Mouse (Mus musculus) midbrain, embryonic 14.5 days (tissue): ENCODE measurements at regions not wholly inside any gene's neighbourhood (a gene's known extent, or its start where the extent isn't known, plus 50 kb on each side); places are given as distances from the start of the nearest gene placed in this dataset.
A peak's percentile ranks its signal among the peaks of the same experiment; 100 is the strongest.
"Not testable (repeated sequence)": the region's sequence is repeated elsewhere in the genome, so short reads cannot be mapped to it uniquely, and the experiment has no call there.

ENCODE experiments used
- ATAC-seq: fragments of 200-750 bp; cut with Nextera tagmentation; 2 replicates; pipeline ENCODE4 v1.8.0; 2017; ENCODE audit warnings: moderate number of reproducible peaks, moderate library complexity; ENCODE audit not compliant: low FRiP score, low TSS enrichment
- DNase-seq: peaks from one replicate; pipeline ENCODE4 v3.0.0-alpha.2; 2015
- H3K27ac ChIP-seq: fragments of 300-500 bp; sonication (generic); replicated peaks from 2 replicates; pipeline ENCODE4 v1.5.1; 2014; ENCODE audit warnings: mild to moderate bottlenecking, low read depth, low read length, moderate library complexity
- H3K27me3 ChIP-seq: fragments of 300-500 bp; sonication (generic); 2 replicates; pipeline ENCODE4 v1.6.1; 2014; ENCODE audit warnings: low read length, control low read depth, mixed read lengths; ENCODE audit not compliant: control insufficient read depth, insufficient read depth
- H3K36me3 ChIP-seq: fragments of 300-500 bp; sonication (generic); 2 replicates; pipeline ENCODE4 v1.6.1; 2014; ENCODE audit warnings: low read length, control low read depth; ENCODE audit not compliant: control insufficient read depth, insufficient read depth
- H3K4me1 ChIP-seq: fragments of 300-500 bp; sonication (generic); 2 replicates; pipeline ENCODE4 v1.6.1; 2014; ENCODE audit warnings: mild to moderate bottlenecking, antibody characterized with exemption, low read length, control low read depth; ENCODE audit not compliant: control insufficient read depth, insufficient read depth
- H3K4me2 ChIP-seq: fragments of 300-500 bp; sonication (generic); 2 replicates; pipeline ENCODE4 v1.6.1; 2014; ENCODE audit warnings: mild to moderate bottlenecking, low read length, moderate library complexity
- H3K4me3 ChIP-seq: fragments of 300-500 bp; sonication (generic); replicated peaks from 2 replicates; pipeline ENCODE4 v1.5.1; 2014; ENCODE audit warnings: low read depth, low read length
- H3K9ac ChIP-seq: fragments of 300-500 bp; sonication (generic); replicated peaks from 2 replicates; pipeline ENCODE4 v1.6.1; 2014; ENCODE audit warnings: mild to moderate bottlenecking, low read length, moderate library complexity
- H3K9me3 ChIP-seq: fragments of 300-500 bp; sonication (generic); 2 replicates; pipeline ENCODE4 v1.6.1; 2016; ENCODE audit warnings: low read length, control low read depth, mixed read lengths; ENCODE audit not compliant: control insufficient read depth
- whole genome bisulfite sequencing: fragments of 180-500 bp; shearing (Covaris S2); extraction: QIAGEN DNeasy Blood & Tissue Kit; methylation state at CpG from one replicate; pipeline ENCODE4 v1.1.7; 2014; 5-methylcytosine and 5-hydroxymethylcytosine counted together

GRCm38 (mm10) chrX:65778656-65779370, 525.2 kb downstream of the 4930447F04Rik start:
- not testable (repeated sequence) for DNase-seq, H3K36me3 ChIP-seq, H3K4me1 ChIP-seq, H3K9ac ChIP-seq, H3K4me2 ChIP-seq, H3K4me3 ChIP-seq, H3K9me3 ChIP-seq, H3K27me3 ChIP-seq, H3K27ac ChIP-seq, ATAC-seq
- 59% methylated on average over 5 of the region's 5 CpGs for WGBS

DNA sequence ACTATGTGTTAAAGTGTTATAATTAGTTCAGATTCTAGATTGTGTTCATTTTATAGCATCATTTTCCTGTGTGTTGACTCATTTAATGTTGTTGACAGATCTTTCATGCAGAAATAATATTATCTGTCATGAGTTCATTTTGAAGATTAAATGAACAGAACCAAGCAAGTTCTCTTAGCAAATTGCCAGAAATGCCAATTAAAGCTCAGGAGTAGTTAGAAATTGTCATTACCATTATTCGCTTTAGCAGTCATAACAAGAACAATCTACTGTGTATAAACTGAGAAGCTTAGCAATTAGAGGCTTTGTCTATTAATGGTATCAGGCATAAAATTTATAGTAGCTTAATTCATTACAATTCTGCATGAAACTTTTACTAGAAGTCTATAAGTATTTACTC, 534.2 kb downstream of the 4930447F04Rik start:
- Histone ChIP-seq H3K4me2 (no peak overlapping the region), H3K36me3 (no peaks in the 10 kb centered on the region)
- no peak for ATAC-seq

GRCm38 (mm10) chrX:65734577-65734976, 569.4 kb downstream of the 4930447F04Rik start:
- Histone ChIP-seq H3K36me3 (no peaks in the 10 kb centered on the region), H3K4me3 (no peak overlapping the region), H3K4me2 (no peak overlapping the region), H3K27ac (no peak overlapping the region), H3K4me1 (no peaks in the 10 kb centered on the region), H3K9ac (no peak overlapping the region), H3K27me3 (no peaks in the 10 kb centered on the region), H3K9me3 (no peaks in the 10 kb centered on the region)
- ATAC-seq (no peak), DNase-seq (peak; percentile 76)

More for the DNA sequence above, 534.2 kb downstream of the 4930447F04Rik start:
- H3K9ac ChIP-seq, result no peak overlapping the region
- no peaks in the 10 kb centered on the region for H3K27me3 ChIP-seq
- 100% methylated on average over 1 of the region's 1 CpGs for WGBS
- H3K27ac ChIP-seq, result no peak overlapping the region
- H3K9me3 ChIP-seq, result no peaks in the 10 kb centered on the region
- no peaks in the 10 kb centered on the region for H3K4me1 ChIP-seq
- H3K4me3 ChIP-seq, result no peak overlapping the region
- DNase-seq, result no peak

GRCm38 (mm10) chrX:65715562-65715961, 588.5 kb downstream of the 4930447F04Rik start:
- H3K27ac ChIP-seq, result no peak overlapping the region
- H3K4me1 ChIP-seq, result no peaks in the 10 kb centered on the region
- H3K4me3 ChIP-seq, result no peak overlapping the region
- peak; percentile 70 for DNase-seq
- H3K27me3 ChIP-seq, result no peaks in the 10 kb centered on the region
- no peak for ATAC-seq
- no peaks in the 10 kb centered on the region for H3K36me3 ChIP-seq
- H3K9ac ChIP-seq, result no peak overlapping the region
- H3K4me2 ChIP-seq, result no peak overlapping the region
- H3K9me3 ChIP-seq, result no peaks in the 10 kb centered on the region
